Mouse (Mus musculus): ENCODE results near the gene Crb2. TPM values are rescaled to one million over a fixed set of nuclear protein-coding genes. Genes with fewer than 3 reads are reported as not detected.

Gene Crb2
- total and polyA plus RNA-seq, 2 experiments from 2014 or later: 0.46 to 3.7 TPM

DNA sequence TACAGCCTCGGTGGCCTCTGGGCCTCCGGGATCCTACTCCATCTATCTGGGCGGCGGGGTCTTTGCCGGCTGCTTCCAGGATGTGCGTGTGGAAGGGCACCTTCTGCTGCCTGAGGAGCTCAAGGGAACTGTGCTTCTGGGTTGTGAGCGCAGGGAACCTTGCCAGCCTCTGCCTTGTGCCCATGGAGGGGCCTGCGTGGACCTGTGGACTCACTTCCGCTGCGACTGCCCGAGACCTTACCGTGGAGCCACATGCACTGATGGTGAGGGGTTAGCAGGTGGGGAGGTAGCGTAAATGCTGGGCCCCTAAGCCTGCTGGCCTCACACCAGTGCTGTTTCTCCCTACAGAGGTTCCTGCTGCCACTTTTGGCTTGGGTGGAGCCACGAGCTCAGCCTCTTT, 14.7 kb downstream of the Crb2 start:
- H3K4me1 ChIP-seq (ENCODE audit: control insufficient read depth, insufficient read depth): peaks cover 9% of the 10 kb centered on the region
- TF ChIP-seq CTCF (IDR thresholded peaks at IDR 0.05; ENCODE audit: low read depth): no peak
- no peak for TF ChIP-seq EP300 (IDR thresholded peaks at IDR 0.05; ENCODE audit: low read depth)
- WGBS: 92% methylated on average over 14 of the region's 14 CpGs

DNA sequence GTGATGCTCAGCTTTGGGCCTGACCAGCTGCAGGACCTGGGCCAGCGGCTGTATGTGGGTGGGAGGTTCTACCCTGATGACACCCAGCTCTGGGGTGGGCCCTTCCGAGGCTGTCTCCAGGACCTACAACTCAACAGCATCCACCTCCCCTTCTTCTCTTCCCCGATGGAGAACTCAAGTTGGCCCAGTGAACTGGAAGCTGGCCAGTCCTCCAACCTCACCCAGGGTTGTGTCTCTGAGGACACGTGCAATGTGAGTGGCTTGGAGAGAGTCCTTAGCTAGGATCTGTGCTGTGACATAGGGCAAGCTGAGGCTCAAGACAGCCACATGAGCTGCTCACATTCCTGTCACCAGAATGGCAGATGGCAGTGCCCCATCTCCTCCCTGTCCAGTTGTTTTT, 15.3 kb downstream of the Crb2 start:
- peaks cover 9% of the 10 kb centered on the region for H3K4me1 ChIP-seq (ENCODE audit: control insufficient read depth, insufficient read depth)

More for the DNA sequence above, 14.7 kb downstream of the Crb2 start:
- no peaks in the 10 kb centered on the region for H3K36me3 ChIP-seq (replicated peaks; ENCODE audit: control insufficient read depth, insufficient read depth, low read length)
- ATAC-seq (ENCODE audit: insufficient read depth, low read depth) (no peak), DNase-seq (ENCODE audit: low spot score) (no peak)
- H3K4me2 ChIP-seq (ENCODE audit: low read depth, low read length): no peak overlapping the region
- peaks cover 42% of the 10 kb centered on the region for H3K27me3 ChIP-seq (ENCODE audit: control insufficient read depth, insufficient read depth, low read length)
- H3K9ac ChIP-seq (replicated peaks; ENCODE audit: low read depth, low read length): no peak overlapping the region
- no peak overlapping the region for H3K4me3 ChIP-seq (ENCODE audit: low read depth, low read length)
- no peak overlapping the region for H3K27ac ChIP-seq (ENCODE audit: low read depth)
- no peaks in the 10 kb centered on the region for H3K9me3 ChIP-seq (replicated peaks; ENCODE audit: control insufficient read depth, low read length)

DNA sequence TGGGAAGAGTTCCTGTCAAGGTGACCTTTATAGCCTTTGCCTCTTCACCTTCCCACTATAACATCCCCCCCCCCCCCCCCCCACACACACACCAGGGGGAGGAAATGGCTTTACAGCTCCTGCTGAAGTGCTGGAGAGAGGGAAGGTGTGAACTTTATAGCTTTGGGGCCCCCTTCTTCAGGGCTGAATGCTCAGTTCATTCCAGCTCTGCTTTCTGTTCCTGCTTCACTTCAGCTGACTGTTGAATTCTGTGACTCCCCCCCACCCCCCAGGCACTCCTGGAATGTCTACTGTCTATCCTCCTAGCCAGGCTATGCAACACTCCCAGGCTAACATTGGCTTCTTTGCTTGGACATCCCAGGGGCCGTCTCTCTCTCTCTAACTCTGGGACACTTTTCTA, 20.0 kb downstream of the Crb2 start:
- no peaks in the 10 kb centered on the region for H3K4me1 ChIP-seq (ENCODE audit: control insufficient read depth, insufficient read depth)
- TF ChIP-seq CTCF (IDR thresholded peaks at IDR 0.05; ENCODE audit: low read depth): no peak
- TF ChIP-seq EP300 (IDR thresholded peaks at IDR 0.05; ENCODE audit: low read depth): no peak
- 11% methylated on average over 1 of the region's 1 CpGs for WGBS
- H3K9me3 ChIP-seq (replicated peaks; ENCODE audit: control insufficient read depth, low read length): no peaks in the 10 kb centered on the region
- ATAC-seq (ENCODE audit: insufficient read depth, low read depth) (no peak), DNase-seq (ENCODE audit: low spot score) (no peak)
- H3K36me3 ChIP-seq (replicated peaks; ENCODE audit: control insufficient read depth, insufficient read depth, low read length): peaks cover 11% of the 10 kb centered on the region; the same call in 1 of the 2 replicates
- peaks cover 23% of the 10 kb centered on the region for H3K27me3 ChIP-seq (ENCODE audit: control insufficient read depth, insufficient read depth, low read length)
- no peak overlapping the region for H3K4me2 ChIP-seq (ENCODE audit: low read depth, low read length)
- H3K9ac ChIP-seq (replicated peaks; ENCODE audit: low read depth, low read length): no peak overlapping the region
- no peak overlapping the region for H3K4me3 ChIP-seq (ENCODE audit: low read depth, low read length)
- H3K27ac ChIP-seq (ENCODE audit: low read depth): no peak overlapping the region

More for the DNA sequence above, 15.3 kb downstream of the Crb2 start:
- DNase-seq (ENCODE audit: low spot score) (no peak), ATAC-seq (ENCODE audit: insufficient read depth, low read depth) (no peak)
- 66% methylated on average over 4 of the region's 4 CpGs for WGBS
- Histone ChIP-seq H3K9me3 (replicated peaks; ENCODE audit: control insufficient read depth, low read length) (no peaks in the 10 kb centered on the region), H3K36me3 (replicated peaks; ENCODE audit: control insufficient read depth, insufficient read depth, low read length) (no peaks in the 10 kb centered on the region), H3K4me3 (ENCODE audit: low read depth, low read length) (no peak overlapping the region), H3K27ac (ENCODE audit: low read depth) (no peak overlapping the region), H3K4me2 (ENCODE audit: low read depth, low read length) (no peak overlapping the region), H3K9ac (replicated peaks; ENCODE audit: low read depth, low read length) (no peak overlapping the region), H3K27me3 (ENCODE audit: control insufficient read depth, insufficient read depth, low read length) (peaks cover 37% of the 10 kb centered on the region)
- TF ChIP-seq CTCF (IDR thresholded peaks at IDR 0.05; ENCODE audit: low read depth): no peak
- TF ChIP-seq EP300 (IDR thresholded peaks at IDR 0.05; ENCODE audit: low read depth): no peak

DNA sequence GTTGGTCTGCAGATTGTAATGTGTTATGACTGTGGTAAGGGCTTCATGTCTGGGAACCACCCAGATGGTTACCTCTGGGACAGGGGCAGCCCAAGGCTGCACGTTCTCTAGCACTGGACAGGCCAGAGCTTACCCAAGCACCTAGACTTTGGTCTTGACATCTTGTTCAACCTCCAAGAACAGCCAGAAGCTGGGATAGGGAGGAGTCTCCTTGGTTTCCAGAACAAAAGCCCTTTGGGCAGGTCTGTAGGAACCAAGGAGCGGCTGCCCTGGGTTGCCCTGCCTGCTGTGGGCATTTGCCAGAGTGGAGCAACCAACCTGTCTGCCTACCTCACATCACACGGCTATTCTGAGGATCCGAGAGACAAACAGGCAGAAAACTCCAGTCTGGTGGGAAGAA, 21.0 kb downstream of the Crb2 start:
- TF ChIP-seq EP300 (IDR thresholded peaks at IDR 0.05; ENCODE audit: low read depth) (no peak), CTCF (IDR thresholded peaks at IDR 0.05; ENCODE audit: low read depth) (no peak)
- no peak overlapping the region for H3K4me2 ChIP-seq (ENCODE audit: low read depth, low read length)
- H3K27me3 ChIP-seq (ENCODE audit: control insufficient read depth, insufficient read depth, low read length): peaks cover 22% of the 10 kb centered on the region
- 88% methylated on average over 4 of the region's 4 CpGs for WGBS
- DNase-seq (ENCODE audit: low spot score) (no peak), ATAC-seq (ENCODE audit: insufficient read depth, low read depth) (no peak)
- no peaks in the 10 kb centered on the region for H3K9me3 ChIP-seq (replicated peaks; ENCODE audit: control insufficient read depth, low read length)
- H3K4me3 ChIP-seq (ENCODE audit: low read depth, low read length): no peak overlapping the region
- peaks cover 15% of the 10 kb centered on the region; the same call in 1 of the 2 replicates for H3K36me3 ChIP-seq (replicated peaks; ENCODE audit: control insufficient read depth, insufficient read depth, low read length)
- H3K9ac ChIP-seq (replicated peaks; ENCODE audit: low read depth, low read length): no peak overlapping the region
- no peak overlapping the region for H3K27ac ChIP-seq (ENCODE audit: low read depth)
- H3K4me1 ChIP-seq (ENCODE audit: control insufficient read depth, insufficient read depth): no peaks in the 10 kb centered on the region

DNA sequence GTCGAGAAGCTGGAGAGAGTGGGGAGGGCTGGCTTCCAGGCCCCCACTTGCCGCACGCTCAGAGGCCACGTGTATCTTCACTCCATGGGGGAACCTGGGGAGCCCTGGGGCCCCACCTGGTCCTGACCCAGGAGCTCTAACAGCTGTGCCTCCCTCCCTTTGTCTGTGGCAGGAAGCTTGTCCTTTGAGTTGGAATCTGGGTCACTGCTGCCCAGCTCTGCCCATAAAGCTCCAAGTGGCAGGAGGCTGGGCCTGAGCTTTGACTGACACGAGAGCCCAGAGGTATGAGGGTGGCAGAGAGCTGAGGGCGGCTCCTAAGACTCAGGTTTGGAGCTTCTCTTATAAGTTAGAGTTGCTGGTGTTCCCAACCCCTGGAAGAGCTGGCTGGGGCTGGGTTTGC, 23.1 kb downstream of the Crb2 start:
- Histone ChIP-seq H3K36me3 (replicated peaks; ENCODE audit: control insufficient read depth, insufficient read depth, low read length) (peaks cover 15% of the 10 kb centered on the region; the same call in 1 of the 2 replicates), H3K27ac (ENCODE audit: low read depth) (no peak overlapping the region), H3K4me1 (ENCODE audit: control insufficient read depth, insufficient read depth) (no peaks in the 10 kb centered on the region), H3K27me3 (ENCODE audit: control insufficient read depth, insufficient read depth, low read length) (0 out of 2 replicates have a peak, but pooled peaks cover 4% of the 10 kb centered on the region), H3K9me3 (replicated peaks; ENCODE audit: control insufficient read depth, low read length) (no peaks in the 10 kb centered on the region), H3K4me2 (ENCODE audit: low read depth, low read length) (no peak overlapping the region), H3K4me3 (ENCODE audit: low read depth, low read length) (no peak overlapping the region), H3K9ac (replicated peaks; ENCODE audit: low read depth, low read length) (no peak overlapping the region)
- no peak for DNase-seq (ENCODE audit: low spot score)
- WGBS: 50% methylated on average over 6 of the region's 6 CpGs
- TF ChIP-seq EP300 (IDR thresholded peaks at IDR 0.05; ENCODE audit: low read depth): no peak
- TF ChIP-seq CTCF (IDR thresholded peaks at IDR 0.05; ENCODE audit: low read depth): no peak
- 0 out of 2 replicates have a peak, but pooled peaks have one; percentile 27 for ATAC-seq (ENCODE audit: insufficient read depth, low read depth)

DNA sequence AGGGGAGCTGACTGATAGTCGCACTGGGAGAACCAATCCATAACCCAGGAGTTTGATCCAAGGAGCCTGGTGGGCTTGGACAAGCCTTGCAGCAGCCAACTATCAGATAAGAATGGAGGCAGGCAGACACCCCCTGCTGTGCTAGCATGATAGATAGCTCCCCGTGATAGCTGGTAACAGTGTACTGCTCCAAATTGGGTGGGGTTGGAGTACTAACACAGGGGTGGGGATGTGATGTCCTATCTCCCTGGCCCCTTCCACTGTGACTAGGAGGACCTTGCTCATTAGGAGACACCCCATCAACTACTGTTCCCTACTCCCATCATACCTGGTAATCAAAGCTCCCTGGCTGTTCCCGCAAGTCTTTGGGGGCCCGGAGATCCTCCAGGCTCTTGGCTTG, 25.6 kb downstream of the Crb2 start:
- Histone ChIP-seq H3K27ac (ENCODE audit: low read depth) (no peak overlapping the region), H3K9ac (replicated peaks; ENCODE audit: low read depth, low read length) (no peak overlapping the region), H3K27me3 (ENCODE audit: control insufficient read depth, insufficient read depth, low read length) (no peaks in the 10 kb centered on the region), H3K9me3 (replicated peaks; ENCODE audit: control insufficient read depth, low read length) (no peaks in the 10 kb centered on the region), H3K4me3 (ENCODE audit: low read depth, low read length) (no peak overlapping the region), H3K4me1 (ENCODE audit: control insufficient read depth, insufficient read depth) (no peaks in the 10 kb centered on the region), H3K36me3 (replicated peaks; ENCODE audit: control insufficient read depth, insufficient read depth, low read length) (peaks cover 15% of the 10 kb centered on the region; the same call in 1 of the 2 replicates), H3K4me2 (ENCODE audit: low read depth, low read length) (no peak overlapping the region)
- 80% methylated on average over 4 of the region's 4 CpGs for WGBS
- TF ChIP-seq CTCF (IDR thresholded peaks at IDR 0.05; ENCODE audit: low read depth): no peak
- TF ChIP-seq EP300 (IDR thresholded peaks at IDR 0.05; ENCODE audit: low read depth): no peak
- DNase-seq (ENCODE audit: low spot score) (no peak), ATAC-seq (ENCODE audit: insufficient read depth, low read depth) (no peak)

All from heart, postnatal 0 days (tissue).